Mouse (Mus musculus) liver, postnatal 0 days (tissue): ENCODE data around the gene Nop56. TPM values are rescaled to one million over a fixed set of nuclear protein-coding genes. Genes with fewer than 3 reads are reported as not detected.

ENCODE experiments used
- ATAC-seq: fragments of 200-750 bp; cut with Nextera tagmentation; 2 replicates; pipeline ENCODE4 v1.8.0; 2017; ENCODE audit warnings: mild to moderate bottlenecking, moderate library complexity
- DNase-seq: peaks from one replicate; pipeline ENCODE4 v3.0.0-alpha.2; 2016
- H3K27ac ChIP-seq: fragments of 300-500 bp; sonication (generic); 2 replicates; pipeline ENCODE4 v1.5.1; 2014; ENCODE audit warnings: antibody characterized with exemption, moderate library complexity, mild to moderate bottlenecking, low read depth
- H3K27me3 ChIP-seq: fragments of 300-500 bp; sonication (generic); 2 replicates; pipeline ENCODE4 v1.6.1; 2014; ENCODE audit warnings: low read length, control low read depth, mixed read lengths; ENCODE audit not compliant: insufficient read depth
- H3K36me3 ChIP-seq: fragments of 300-500 bp; sonication (generic); replicated peaks from 2 replicates; pipeline ENCODE4 v1.6.1; 2014; ENCODE audit warnings: mild to moderate bottlenecking, control low read depth, low read length, moderate library complexity, mixed read lengths; ENCODE audit not compliant: insufficient read depth
- H3K4me1 ChIP-seq: fragments of 300-500 bp; sonication (generic); 2 replicates; pipeline ENCODE4 v1.6.1; 2014; ENCODE audit warnings: antibody characterized with exemption, mild to moderate bottlenecking, control low read depth; ENCODE audit not compliant: insufficient read depth
- H3K4me2 ChIP-seq: fragments of 300-500 bp; sonication (generic); 2 replicates; pipeline ENCODE4 v1.6.1; 2014; ENCODE audit warnings: low read depth, mild to moderate bottlenecking, low read length, moderate library complexity, mixed read lengths
- H3K4me3 ChIP-seq: fragments of 300-500 bp; sonication (generic); 2 replicates; pipeline ENCODE4 v1.5.1; 2014; ENCODE audit warnings: low read depth, low read length
- H3K9ac ChIP-seq: fragments of 300-500 bp; sonication (generic); replicated peaks from 2 replicates; pipeline ENCODE4 v1.6.1; 2014; ENCODE audit warnings: mild to moderate bottlenecking, moderate library complexity
- H3K9me3 ChIP-seq: fragments of 300-500 bp; sonication (generic); 2 replicates; pipeline ENCODE4 v1.6.1; 2016; ENCODE audit warnings: mild to moderate bottlenecking, control low read depth, low read length, mixed read lengths
- CTCF ChIP-seq: sonication (generic); IDR thresholded peaks from 2 replicates; pipeline ENCODE4 v1.5.1; 2016; ENCODE audit warnings: antibody characterized with exemption, low read depth
- EP300 ChIP-seq: IDR thresholded peaks from 2 replicates; pipeline ENCODE4 v1.6.1; 2016; ENCODE audit warnings: antibody characterized with exemption, low read depth, mild to moderate bottlenecking
- WGBS: fragments of 180-500 bp; shearing (Covaris S2); extraction: QIAGEN DNeasy Blood & Tissue Kit; methylation state at CpG from one replicate; pipeline ENCODE4 v1.1.7; 2014; ENCODE audit not compliant: insufficient replicate concordance; 5-methylcytosine and 5-hydroxymethylcytosine counted together
- polyA plus RNA-seq: library from polyadenylated mRNA; unstranded; fragments of >200 nt; fragmentation: Nextera tagmentation; extraction: Ambion mirVana; gene quantifications from 2 replicates; pipeline ENCODE4 v1.2.1, GENCODE M21; 2015

The Nop56 gene
- polyA plus RNA-seq, 1 experiment from 2014 or later, result 91.2 TPM

DNA sequence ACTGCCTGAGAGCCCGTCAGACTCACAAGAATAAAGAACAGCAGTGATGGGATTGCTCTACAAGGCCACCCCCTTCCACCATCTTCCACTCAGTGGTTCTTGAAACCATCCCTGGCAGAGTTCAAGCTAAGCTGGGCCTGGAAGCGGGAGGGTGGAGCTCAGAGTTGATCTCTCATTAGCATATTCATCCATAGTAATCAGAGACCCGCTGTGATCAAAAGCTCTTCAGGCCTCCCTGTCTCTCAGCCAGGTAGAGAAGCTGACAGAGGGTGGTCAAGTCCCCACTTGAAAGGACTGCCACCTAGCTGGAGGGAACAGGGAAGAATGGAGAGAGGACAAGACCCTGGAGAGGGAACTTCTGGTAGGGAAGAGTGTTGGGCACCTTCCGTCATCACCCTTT lies 28.8 kb downstream of the Nop56 start:
- H3K4me1 ChIP-seq, result no peaks in the 10 kb centered on the region
- no peak overlapping the region for H3K27ac ChIP-seq
- no peak overlapping the region for H3K9ac ChIP-seq
- DNase-seq (no peak), ATAC-seq (no peak)
- H3K27me3 ChIP-seq, result peaks cover 10% of the 10 kb centered on the region
- H3K36me3 ChIP-seq, result no peaks in the 10 kb centered on the region
- H3K4me3 ChIP-seq, result no peak overlapping the region
- 60% methylated on average over 4 of the region's 4 CpGs for WGBS
- H3K4me2 ChIP-seq, result no peak overlapping the region
- TF ChIP-seq CTCF (no peak), EP300 (no peak)
- no peaks in the 10 kb centered on the region for H3K9me3 ChIP-seq

DNA sequence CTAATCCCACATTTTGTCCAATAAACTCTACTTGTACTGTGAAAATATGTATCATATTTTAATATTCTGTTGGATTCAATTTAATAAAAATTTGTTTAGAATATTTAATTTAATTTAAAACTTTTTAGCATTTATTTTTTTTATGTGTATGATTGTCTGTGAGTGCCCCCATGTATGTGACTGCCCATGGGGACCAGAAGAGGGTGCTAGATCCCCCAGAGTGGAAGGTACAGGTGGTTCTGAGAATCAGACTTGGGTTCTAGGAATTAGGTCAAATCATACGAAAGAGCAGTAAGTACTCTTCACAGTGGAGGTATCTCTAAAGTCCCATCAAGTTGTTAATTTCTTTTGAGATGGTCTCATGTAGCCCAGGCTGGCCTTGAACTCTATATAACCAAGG lies 52.8 kb downstream of the Nop56 start:
- WGBS, result 32% methylated on average over 1 of the region's 1 CpGs
- H3K9ac ChIP-seq, result no peak overlapping the region
- H3K27ac ChIP-seq, result no peak overlapping the region
- DNase-seq (no peak), ATAC-seq (no peak)
- H3K36me3 ChIP-seq, result no peaks in the 10 kb centered on the region
- H3K27me3 ChIP-seq, result no peaks in the 10 kb centered on the region
- no peak overlapping the region for H3K4me3 ChIP-seq
- TF ChIP-seq CTCF, result 0 out of 2 replicates have a peak, but pooled peaks have one; percentile 6
- TF ChIP-seq EP300, result no peak
- no peaks in the 10 kb centered on the region for H3K9me3 ChIP-seq
- no peak overlapping the region for H3K4me2 ChIP-seq
- no peaks in the 10 kb centered on the region for H3K4me1 ChIP-seq

Other genes starting within 250 kb of the Nop56 start
- gene Tgm6, start 162.0 kb upstream of the Nop56 start, polyA plus RNA-seq, result not detected in 2 replicates
- 185 and 200 TPM in 2 replicates for gene Snrpb, start 95.0 kb upstream of the Nop56 start, polyA plus RNA-seq
- gene Tmc2, start 79.2 kb upstream of the Nop56 start, polyA plus RNA-seq, result not detected in 2 replicates
- 114 and 116 TPM in 2 replicates for gene Idh3b, start 10.1 kb downstream of the Nop56 start, polyA plus RNA-seq
- gene Ebf4, start 20.7 kb downstream of the Nop56 start, polyA plus RNA-seq, result 0.08 and 0.11 TPM in 2 replicates
- gene Cpxm1, start 123.1 kb downstream of the Nop56 start, polyA plus RNA-seq, result 1.4 and 1.7 TPM in 2 replicates
- not detected in 2 replicates for gene Gm28372, start 130.8 kb downstream of the Nop56 start, polyA plus RNA-seq
- not detected in 2 replicates for gene 1700020A23Rik, start 130.8 kb downstream of the Nop56 start, polyA plus RNA-seq
- gene Tmem239, start 132.0 kb downstream of the Nop56 start, polyA plus RNA-seq, result not detected in 2 replicates
- 19.4 and 22.8 TPM in 2 replicates for gene Vps16, start 149.9 kb downstream of the Nop56 start, polyA plus RNA-seq
- 3.8 TPM in 2 replicates for gene Pced1a, start 150.3 kb downstream of the Nop56 start, polyA plus RNA-seq
- gene Ptpra, start 175.8 kb downstream of the Nop56 start, polyA plus RNA-seq, result 18.4 and 18.7 TPM in 2 replicates